Mouse (Mus musculus): Measurements from ENCODE around the gene Ubxn6.

DNA sequence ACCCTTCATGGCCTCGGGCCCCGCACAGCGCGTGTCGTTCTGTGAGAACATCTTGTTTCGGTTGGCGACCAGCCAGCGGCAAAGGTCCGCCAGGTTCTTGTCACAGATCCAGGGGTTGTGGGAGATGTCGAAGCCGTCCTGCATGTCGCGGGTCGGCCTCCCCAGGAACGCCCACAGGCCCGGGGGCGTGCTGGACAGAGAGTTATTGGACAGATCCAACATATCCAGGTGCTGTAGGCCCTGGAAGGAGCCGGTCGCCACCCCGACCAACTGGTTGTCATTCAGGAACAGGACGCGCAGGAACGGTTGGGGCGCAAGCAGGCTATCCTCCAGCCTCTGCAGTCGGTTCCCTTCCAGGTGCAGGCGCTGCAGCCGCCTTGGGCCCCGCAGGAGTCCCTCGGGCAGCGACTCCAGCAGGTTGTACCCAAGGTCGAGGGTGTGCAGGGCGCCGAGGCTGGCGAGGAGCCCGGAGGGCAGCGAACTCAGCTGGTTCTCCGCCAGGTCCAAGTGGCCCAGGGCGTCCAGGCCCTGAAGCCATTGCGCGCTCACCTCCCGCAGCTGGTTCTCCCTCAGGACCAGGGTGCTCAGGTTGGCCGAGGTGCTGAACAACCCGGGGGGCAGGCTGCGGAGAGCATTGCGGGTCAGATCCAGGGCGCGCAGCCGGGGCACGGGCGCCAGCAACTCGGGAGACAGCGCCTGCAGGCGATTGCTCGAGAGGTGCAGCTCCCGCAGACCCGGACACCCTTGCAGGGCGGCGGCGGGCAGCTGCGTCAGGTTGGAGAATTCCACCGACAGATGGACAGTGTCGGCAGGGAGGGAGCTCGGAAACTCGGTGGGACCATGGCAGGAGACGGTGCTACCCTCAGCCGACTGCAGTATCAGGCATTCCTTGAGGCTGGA lies 45.4 kb upstream of the Ubxn6 start:
- TF ChIP-seq POLR2A (IDR thresholded peaks at IDR 0.05; ENCODE audit: low read depth, low read length) (no peak), CTCF (IDR thresholded peaks at IDR 0.05; ENCODE audit: extremely low read depth, insufficient read depth, insufficient read length, insufficient replicate concordance) (no peak)
